Mouse (Mus musculus): ENCODE data around the gene Hist1h2bp.

GRCm38 (mm10) chr13:21781639-21782038 is 5.6 kb upstream of the Hist1h2bp start:
- no peak for TF ChIP-seq CTCF (IDR thresholded peaks at IDR 0.05; ENCODE audit: control insufficient read depth, insufficient read depth, low read length)
- no peak for TF ChIP-seq POLR2A (IDR thresholded peaks at IDR 0.05; ENCODE audit: borderline replicate concordance, control insufficient read depth, low read depth, low read length)
